In genomic region chr2:52562356-52562755, GRCm38 (mm10) we compare ENCODE assay signal across 23 mouse cellular contexts.
DNase-seq lines count a peak whose midpoint lies in the region; ATAC-seq lines count a peak whose summit lies in the region.
"Had no signal": no experiment of that assay in that cellular context is flagged by ENCODE, and none has a peak within 500 bp of the region (broad histone marks: within the 10 kb centered on the region; RNA-seq: fewer than 3 reads in every experiment).

No protein-coding gene starts in this region.

- no peak overlapping the region for H3K4me2 ChIP-seq in hindbrain, embryonic 14.5 days (replicated peaks)
- H3K4me2 ChIP-seq in midbrain, embryonic 16.5 days (ENCODE audit: low read length), result no peak overlapping the region
- H3K4me2 ChIP-seq: embryonic facial prominence, embryonic 13.5 days; forebrain, embryonic 12.5 days; heart, embryonic 11.5 days; heart, embryonic 15.5 days; hindbrain, embryonic 13.5 days; intestine, embryonic 15.5 days had no signal

- no peak for DNase-seq in cerebellum, postnatal 4 days (ENCODE audit: low spot score in 2 of 2)
- DNase-seq in cerebellum, adult 11-12 months, result peak; percentile 93
- peak; percentile 95 for DNase-seq in cerebellum, adult 9-10 months
- peak; percentile 83 to 85 for DNase-seq in cerebellum, postnatal 25 days
- DNase-seq in hindbrain, embryonic 14.5 days (ENCODE audit: low spot score), result no peak
- DNase-seq: adrenal gland, postnatal 10 days; B cell, adult 2 months; forebrain, postnatal 0 days; gastrocnemius, postnatal 36 days; heart, adult 2 months; heart, postnatal 14 days; kidney, adult 2 months had no signal

- no peaks in the 10 kb centered on the region for H3K36me3 ChIP-seq in hindbrain, embryonic 14.5 days (replicated peaks; ENCODE audit: control insufficient read depth, insufficient read depth)
- no peaks in the 10 kb centered on the region for H3K36me3 ChIP-seq in midbrain, embryonic 16.5 days (ENCODE audit: control insufficient read depth, insufficient read depth, low read length)
- H3K36me3 ChIP-seq: embryonic facial prominence, embryonic 13.5 days; forebrain, embryonic 12.5 days; G1E; heart, embryonic 15.5 days; hindbrain, embryonic 13.5 days; intestine, embryonic 15.5 days had no signal

- no peaks in the 10 kb centered on the region for H3K9me3 ChIP-seq in hindbrain, embryonic 14.5 days (ENCODE audit: control insufficient read depth, low read length)
- no peaks in the 10 kb centered on the region for H3K9me3 ChIP-seq in midbrain, embryonic 16.5 days (replicated peaks; ENCODE audit: control insufficient read depth, low read length, poor library complexity, severe bottlenecking)
- H3K9me3 ChIP-seq: embryonic facial prominence, embryonic 13.5 days; forebrain, embryonic 12.5 days; G1E; heart, embryonic 15.5 days; hindbrain, embryonic 13.5 days; intestine, embryonic 15.5 days had no signal

- 92% methylated on average over 3 of the region's 3 CpGs for WGBS in hindbrain, embryonic 14.5 days
- WGBS in midbrain, embryonic 16.5 days, result 96% methylated on average over 3 of the region's 3 CpGs

- 0 out of 2 replicates have a peak, but pooled peaks cover 7% of the 10 kb centered on the region for H3K4me1 ChIP-seq in hindbrain, embryonic 14.5 days (replicated peaks; ENCODE audit: control insufficient read depth, insufficient read depth, low read length)
- H3K4me1 ChIP-seq in midbrain, embryonic 16.5 days (ENCODE audit: control insufficient read depth, insufficient read depth, low read length), result peaks cover 4% of the 10 kb centered on the region; the same call in 1 of the 2 replicates
- H3K4me1 ChIP-seq: intestine, embryonic 15.5 days had no signal

- ATAC-seq in cerebellum, adult (ENCODE audit: insufficient number of reproducible peaks, low FRiP score, low TSS enrichment), result peak; percentile 84
- ATAC-seq in hindbrain, embryonic 14.5 days (ENCODE audit: low FRiP score), result no peak
- ATAC-seq in midbrain, embryonic 16.5 days, result no peak
- no peak for ATAC-seq in monocyte, adult 5-6 weeks (replicated peaks; ENCODE audit: insufficient number of reproducible peaks, low FRiP score, low TSS enrichment, poor library complexity, severe bottlenecking)
- ATAC-seq: CD4-positive, CD25-positive, alpha-beta regulatory T cell, adult 4 months; forebrain, postnatal 0 days; intestine, embryonic 15.5 days had no signal

- H3K27ac ChIP-seq in hindbrain, embryonic 14.5 days, result no peak overlapping the region
- H3K27ac ChIP-seq in midbrain, embryonic 16.5 days (ENCODE audit: low read length), result no peak overlapping the region
- H3K27ac ChIP-seq: embryonic facial prominence, embryonic 13.5 days; forebrain, embryonic 12.5 days; heart, adult 2 months; heart, embryonic 15.5 days; hindbrain, embryonic 13.5 days; intestine, embryonic 15.5 days had no signal

- H3K27me3 ChIP-seq in hindbrain, embryonic 14.5 days (ENCODE audit: control insufficient read depth, insufficient read depth, low read length), result no peaks in the 10 kb centered on the region
- H3K27me3 ChIP-seq in midbrain, embryonic 16.5 days (ENCODE audit: control insufficient read depth, insufficient read depth, low read depth, low read length), result no peaks in the 10 kb centered on the region
- H3K27me3 ChIP-seq: embryonic facial prominence, embryonic 13.5 days; forebrain, embryonic 12.5 days; heart, embryonic 15.5 days; hindbrain, embryonic 13.5 days; intestine, embryonic 15.5 days had no signal

- H3K9ac ChIP-seq in hindbrain, embryonic 14.5 days, result no peak overlapping the region
- H3K9ac ChIP-seq in midbrain, embryonic 16.5 days (ENCODE audit: low read depth, low read length), result no peak overlapping the region
- H3K9ac ChIP-seq: embryonic facial prominence, embryonic 13.5 days; forebrain, embryonic 12.5 days; forebrain, postnatal 0 days; heart, embryonic 15.5 days; hindbrain, embryonic 13.5 days; intestine, embryonic 15.5 days had no signal

- no peak overlapping the region for H3K4me3 ChIP-seq in hindbrain, embryonic 14.5 days (replicated peaks; ENCODE audit: low read length)
- H3K4me3 ChIP-seq in midbrain, embryonic 16.5 days (ENCODE audit: low read depth, low read length), result no peak overlapping the region
- H3K4me3 ChIP-seq: embryonic facial prominence, embryonic 13.5 days; forebrain, embryonic 12.5 days; heart, adult 2 months; heart, embryonic 15.5 days; hindbrain, embryonic 13.5 days; intestine, embryonic 15.5 days had no signal

Comparison
In these comparisons a context has a peak if more than half of its experiments do, and no peak if none do; other contexts are left out.
1. DNase-seq: peak in cerebellum, adult 11-12 months (single experiment), cerebellum, adult 9-10 months (single experiment) and cerebellum, postnatal 25 days (2 of 2); none in cerebellum, postnatal 4 days (0 of 2) and hindbrain, embryonic 14.5 days (single experiment).